Mouse (Mus musculus): ENCODE measurements around the gene Psma4.

Gene Psma4

DNA sequence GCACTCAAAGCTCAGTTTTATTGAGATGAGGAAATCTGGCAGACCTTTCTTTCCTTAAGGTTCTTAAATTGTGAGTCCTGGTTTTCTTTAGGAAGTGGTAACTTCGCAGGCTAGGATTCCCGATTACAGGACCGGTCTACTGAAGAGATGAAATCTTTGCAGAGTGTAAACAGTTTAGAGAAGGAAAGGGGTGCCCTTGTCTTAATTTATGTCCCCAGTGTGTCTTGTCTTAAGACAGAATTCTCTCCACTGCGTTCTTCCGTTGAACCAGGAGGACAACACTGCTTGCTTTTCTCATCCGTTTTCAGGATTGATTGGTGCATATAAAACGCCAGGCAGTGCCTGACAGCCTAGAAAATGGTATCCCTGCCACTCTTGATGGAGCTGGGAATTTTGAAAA is 31.8 kb downstream of the Psma4 start:
- DNase-seq (ENCODE audit: low spot score in 2 of 2) = no peak

- DNase-seq (ENCODE audit: low spot score in 2 of 2) = no peak
Observed at GRCm38 (mm10) chr9:54990362-54990761, 39.8 kb downstream of the Psma4 start.

DNA sequence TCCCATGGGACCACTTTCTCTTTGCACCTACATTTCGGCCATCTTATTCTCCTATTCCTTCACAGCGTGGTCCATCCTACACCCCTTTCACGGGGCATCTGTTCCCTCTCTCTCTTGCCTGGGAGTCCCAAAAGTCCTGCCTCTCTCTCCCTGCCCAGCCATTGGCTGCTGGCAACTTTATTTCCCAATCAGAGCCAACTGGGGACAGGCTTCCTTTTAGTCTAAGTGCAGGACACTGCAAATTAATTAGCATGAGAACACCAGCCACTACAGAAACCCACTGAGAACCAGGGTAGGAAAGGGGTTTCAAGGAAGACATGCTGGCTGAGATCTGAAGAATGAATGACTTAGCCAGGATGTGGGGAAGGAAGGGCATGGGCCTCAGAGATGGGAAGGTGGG is 43.8 kb downstream of the Psma4 start:
- no peak for DNase-seq (ENCODE audit: low spot score in 2 of 2)

GRCm38 (mm10) chr9:54995645-54996044 is 45.1 kb downstream of the Psma4 start:
- DNase-seq (ENCODE audit: low spot score in 2 of 2) = no peak

GRCm38 (mm10) chr9:55003609-55004008 is 53.0 kb downstream of the Psma4 start:
- no peak for DNase-seq (ENCODE audit: low spot score in 2 of 2)

Data from urinary bladder, adult 18-20 months (tissue).